9 mouse cellular contexts compared by ENCODE assay signal in genomic region chr8:107114150-107115007, GRCm38 (mm10). TPM values are rescaled to one million over a fixed set of nuclear protein-coding genes. Genes with fewer than 3 reads are reported as not detected.
A peak's percentile ranks its signal among the peaks of the same experiment; 100 is the strongest.
DNase-seq lines count a peak whose midpoint lies in the region; ATAC-seq and TF ChIP-seq lines count a peak whose summit lies in the region.
"Had no signal": no experiment of that assay in that cellular context is flagged by ENCODE, and none has a peak within 500 bp of the region (broad histone marks: within the 10 kb centered on the region; RNA-seq: fewer than 3 reads in every experiment).

No protein-coding gene starts in this region.

- H3K9ac ChIP-seq in kidney, embryonic 15.5 days, result 0 out of 2 replicates have a peak overlapping the region, but pooled peaks have one; percentile 17
- H3K9ac ChIP-seq in limb, embryonic 15.5 days, result 0 out of 2 replicates have a peak overlapping the region, but pooled peaks have one; percentile 14

- no peaks in the 10 kb centered on the region for H3K36me3 ChIP-seq in kidney, embryonic 15.5 days
- H3K36me3 ChIP-seq in E14TG2a.4 (ENCODE audit: insufficient read depth, low read length), result no peaks in the 10 kb centered on the region
- H3K36me3 ChIP-seq in limb, embryonic 15.5 days, result no peaks in the 10 kb centered on the region

- WGBS in kidney, embryonic 15.5 days, result 24% methylated on average over 19 of the region's 19 CpGs
- 21% methylated on average over 19 of the region's 19 CpGs for WGBS in limb, embryonic 15.5 days

- H3K4me1 ChIP-seq in kidney, embryonic 15.5 days, result peaks cover 57% of the 10 kb centered on the region
- peaks cover 74% of the 10 kb centered on the region for H3K4me1 ChIP-seq in E14TG2a.4 (replicated peaks; ENCODE audit: low read depth, low read length)
- H3K4me1 ChIP-seq in limb, embryonic 15.5 days, result peaks cover 38% of the 10 kb centered on the region

- H3K27me3 ChIP-seq in kidney, embryonic 15.5 days, result no peaks in the 10 kb centered on the region
- no peaks in the 10 kb centered on the region for H3K27me3 ChIP-seq in E14TG2a.4 (ENCODE audit: insufficient read depth, low read length)
- no peaks in the 10 kb centered on the region for H3K27me3 ChIP-seq in limb, embryonic 15.5 days

- no peak for TF ChIP-seq CTCF in E14TG2a.4 (conservative IDR thresholded peaks at IDR 0.05; ENCODE audit: low read length)

- 0 out of 2 replicates have a peak, but pooled peaks have one; percentile 31 for ATAC-seq in kidney, embryonic 15.5 days (replicated peaks; ENCODE audit: low FRiP score)
- ATAC-seq in limb, embryonic 15.5 days (ENCODE audit: insufficient number of reproducible peaks, low FRiP score, low TSS enrichment, low read depth), result peak; percentile 64
- no peak for ATAC-seq in monocyte, adult 5-6 weeks (replicated peaks; ENCODE audit: insufficient number of reproducible peaks, low FRiP score, low TSS enrichment, poor library complexity, severe bottlenecking)

- peak overlapping the region; percentile 82 for H3K27ac ChIP-seq in kidney, embryonic 15.5 days
- peak overlapping the region; percentile 77 for H3K27ac ChIP-seq in limb, embryonic 15.5 days

- H3K9me3 ChIP-seq in kidney, embryonic 15.5 days (replicated peaks), result no peaks in the 10 kb centered on the region
- no peaks in the 10 kb centered on the region for H3K9me3 ChIP-seq in E14TG2a.4 (ENCODE audit: low read length)
- no peaks in the 10 kb centered on the region for H3K9me3 ChIP-seq in limb, embryonic 15.5 days

- 0 out of 2 replicates have a peak overlapping the region, but pooled peaks have one; percentile 1 for H3K4me3 ChIP-seq in kidney, embryonic 15.5 days (replicated peaks)
- peak overlapping the region; percentile 46 for H3K4me3 ChIP-seq in E14TG2a.4 (replicated peaks; ENCODE audit: low read length)
- H3K4me3 ChIP-seq in limb, embryonic 15.5 days, result no peak overlapping the region

- DNase-seq in kidney, postnatal 14 days, result no peak
- peak; percentile 64 for DNase-seq in fibroblast of lung, adult 2 months (ENCODE audit: low read depth)
- DNase-seq in spleen, postnatal 4 days (ENCODE audit: low spot score in 2 of 2), result no peak
- DNase-seq in adrenal gland, adult 8-10 months, result no peak

- peak overlapping the region; percentile 43 for H3K4me2 ChIP-seq in kidney, embryonic 15.5 days
- H3K4me2 ChIP-seq in limb, embryonic 15.5 days, result peak overlapping the region; percentile 15; the same call in 1 of the 2 replicates

RNA-seq across cellular contexts. Expression of gene Terf2, which starts 18.0 kb away (rescaled TPM):
- polyA plus RNA-seq in kidney, embryonic 15.5 days (2015; fragmentation: Nextera tagmentation; extraction: Ambion mirVana), result 17.5 and 18.2 TPM in 2 replicates
- 16.5 and 18.2 TPM in 2 replicates for polyA plus RNA-seq in limb, embryonic 15.5 days (2015; fragmentation: Nextera tagmentation; extraction: Ambion mirVana)
- total RNA-seq in monocyte, adult 5-6 weeks (2017), result 11.3 to 22.7 TPM (median 13.9 TPM) in 3 replicates
- total RNA-seq in adrenal gland, adult 8-10 months (2022), result 10 to 100 TPM; 20.6 to 38.9 (median 30.3) TPM

RNA-seq across cellular contexts. Expression of gene Cyb5b, which starts 36.1 kb away (rescaled TPM):
- polyA plus RNA-seq in kidney, embryonic 15.5 days (2015; fragmentation: Nextera tagmentation; extraction: Ambion mirVana), result 131 and 133 TPM in 2 replicates
- 74.5 and 76.8 TPM in 2 replicates for polyA plus RNA-seq in limb, embryonic 15.5 days (2015; fragmentation: Nextera tagmentation; extraction: Ambion mirVana)
- total RNA-seq in monocyte, adult 5-6 weeks (2017), result 31.0 to 54.2 TPM (median 39.3 TPM) in 3 replicates
- 100 to 1,000 TPM; 398 to 743 (median 524) TPM for total RNA-seq in adrenal gland, adult 8-10 months (2022)

RNA-seq across cellular contexts. Expression of gene Tmed6, which starts 48.9 kb away (rescaled TPM):
- 23.2 and 23.8 TPM in 2 replicates for polyA plus RNA-seq in kidney, embryonic 15.5 days (2015; fragmentation: Nextera tagmentation; extraction: Ambion mirVana)
- polyA plus RNA-seq in limb, embryonic 15.5 days (2015; fragmentation: Nextera tagmentation; extraction: Ambion mirVana), result not detected in 2 replicates
- not detected in 3 replicates for total RNA-seq in monocyte, adult 5-6 weeks (2017)
- not detected for total RNA-seq in adrenal gland, adult 8-10 months (2022)
- polyA plus RNA-seq: neural tube, embryonic 11.5 days had no signal

RNA-seq across cellular contexts. Expression of gene Nip7, which starts 57.7 kb away (rescaled TPM):
- 92.7 and 97.7 TPM in 2 replicates for polyA plus RNA-seq in kidney, embryonic 15.5 days (2015; fragmentation: Nextera tagmentation; extraction: Ambion mirVana)
- polyA plus RNA-seq in limb, embryonic 15.5 days (2015; fragmentation: Nextera tagmentation; extraction: Ambion mirVana), result 82.9 TPM in 2 replicates
- total RNA-seq in monocyte, adult 5-6 weeks (2017), result 10.0 to 41.7 TPM (median 25.7 TPM) in 3 replicates
- 10 to 100 TPM; 46.5 to 53.0 (median 48.8) TPM for total RNA-seq in adrenal gland, adult 8-10 months (2022)

RNA-seq across cellular contexts. Expression of gene Cog8, which starts 57.9 kb away (rescaled TPM):
- polyA plus RNA-seq in kidney, embryonic 15.5 days (2015; fragmentation: Nextera tagmentation; extraction: Ambion mirVana), result 38.2 and 40.1 TPM in 2 replicates
- polyA plus RNA-seq in limb, embryonic 15.5 days (2015; fragmentation: Nextera tagmentation; extraction: Ambion mirVana), result 37.1 and 39.9 TPM in 2 replicates
- 12.4 to 21.3 TPM (median 19.2 TPM) in 3 replicates for total RNA-seq in monocyte, adult 5-6 weeks (2017)
- 10 to 100 TPM; 41.1 to 46.6 (median 44.1) TPM for total RNA-seq in adrenal gland, adult 8-10 months (2022)
